Mouse (Mus musculus): Measurements from ENCODE around the gene Lamb3. TPM values are rescaled to one million over a fixed set of nuclear protein-coding genes. Genes with fewer than 3 reads are reported as not detected.

The Lamb3 gene
- total RNA-seq, 2 experiments from 2014 or later = 2.0 to 4.5 TPM

- DNase-seq (ENCODE audit: low spot score in 2 of 2) = no peak
These were observed 128.9 kb downstream of the Lamb3 start for GRCm38 (mm10) chr1:193336122-193337017.

- no peak for DNase-seq (ENCODE audit: low spot score in 2 of 2)
These were observed 129.5 kb downstream of the Lamb3 start for GRCm38 (mm10) chr1:193337018-193337321.

- DNase-seq (ENCODE audit: low spot score in 2 of 2) = no peak
These were observed 130.3 kb downstream of the Lamb3 start for GRCm38 (mm10) chr1:193337787-193338310.

GRCm38 (mm10) chr1:193338363-193338995 lies 131.0 kb downstream of the Lamb3 start:
- no peak for DNase-seq (ENCODE audit: low spot score in 2 of 2)

GRCm38 (mm10) chr1:193342198-193342946 lies 134.9 kb downstream of the Lamb3 start:
- no peak for DNase-seq (ENCODE audit: low spot score in 2 of 2)

- DNase-seq (ENCODE audit: low spot score in 2 of 2) = no peak
These were observed 136.4 kb downstream of the Lamb3 start for GRCm38 (mm10) chr1:193343853-193344252.

GRCm38 (mm10) chr1:193344976-193345375 lies 137.5 kb downstream of the Lamb3 start:
- DNase-seq (ENCODE audit: low spot score in 2 of 2) = no peak

- no peak for DNase-seq (ENCODE audit: low spot score in 2 of 2)
These were observed 139.4 kb downstream of the Lamb3 start for GRCm38 (mm10) chr1:193346908-193347307.

- DNase-seq (ENCODE audit: low spot score in 2 of 2) = no peak
These were observed 140.9 kb downstream of the Lamb3 start for GRCm38 (mm10) chr1:193348261-193348962.

GRCm38 (mm10) chr1:193349702-193350545 lies 142.4 kb downstream of the Lamb3 start:
- no peak for DNase-seq (ENCODE audit: low spot score in 2 of 2)

- DNase-seq (ENCODE audit: low spot score in 2 of 2) = no peak
These were observed 143.0 kb downstream of the Lamb3 start for GRCm38 (mm10) chr1:193350546-193350801.

- no peak for DNase-seq (ENCODE audit: low spot score in 2 of 2)
These were observed 144.1 kb downstream of the Lamb3 start for GRCm38 (mm10) chr1:193351583-193351982.

- DNase-seq (ENCODE audit: low spot score in 2 of 2) = no peak
These were observed 151.7 kb downstream of the Lamb3 start for GRCm38 (mm10) chr1:193359199-193359598.

- no peak for DNase-seq (ENCODE audit: low spot score in 2 of 2)
These were observed 153.7 kb downstream of the Lamb3 start for GRCm38 (mm10) chr1:193361181-193361580.

GRCm38 (mm10) chr1:193362078-193362477 lies 154.6 kb downstream of the Lamb3 start:
- DNase-seq (ENCODE audit: low spot score in 2 of 2) = no peak

GRCm38 (mm10) chr1:193363801-193364231 lies 156.3 kb downstream of the Lamb3 start:
- peak in 1 of 2 experiments; percentile 46 for DNase-seq (ENCODE audit: low spot score in 2 of 2)

GRCm38 (mm10) chr1:193368055-193368454 lies 160.6 kb downstream of the Lamb3 start:
- DNase-seq (ENCODE audit: low spot score in 2 of 2) = peak in 1 of 2 experiments; percentile 32

GRCm38 (mm10) chr1:193369091-193369490 lies 161.6 kb downstream of the Lamb3 start:
- no peak for DNase-seq (ENCODE audit: low spot score in 2 of 2)

GRCm38 (mm10) chr1:193370096-193370495 lies 162.6 kb downstream of the Lamb3 start, which contains the start of gene Camk1g:
TSS of gene Camk1g (minus strand) at chr1:193370298.
- DNase-seq (ENCODE audit: low spot score in 2 of 2) = no peak

- DNase-seq (ENCODE audit: low spot score in 2 of 2) = no peak
These were observed 166.5 kb downstream of the Lamb3 start for GRCm38 (mm10) chr1:193373906-193374413.
